Mouse (Mus musculus) kidney, postnatal 0 days (tissue): Measurements from ENCODE around the gene Gatad2b. TPM values are rescaled to one million over a fixed set of nuclear protein-coding genes. Genes with fewer than 3 reads are reported as not detected.

ENCODE experiments used
- ATAC-seq: fragments of 200-750 bp; cut with Nextera tagmentation; replicated peaks from 2 replicates; pipeline ENCODE4 v1.8.0; 2017; ENCODE audit warnings: low read depth, moderate number of reproducible peaks, moderate TSS enrichment, moderate library complexity; ENCODE audit not compliant: low FRiP score
- DNase-seq: peaks from one replicate; pipeline ENCODE4 v3.0.0-alpha.2; 2016; ENCODE audit warnings: low spot score
- H3K27ac ChIP-seq: fragments of 300-500 bp; sonication (generic); 2 replicates; pipeline ENCODE4 v1.5.1; 2014; ENCODE audit warnings: mild to moderate bottlenecking
- H3K27me3 ChIP-seq: fragments of 300-500 bp; sonication (generic); 2 replicates; pipeline ENCODE4 v1.6.1; 2014; ENCODE audit warnings: low read length, mixed read lengths; ENCODE audit not compliant: insufficient read depth
- H3K36me3 ChIP-seq: fragments of 300-500 bp; sonication (generic); 2 replicates; pipeline ENCODE4 v1.6.1; 2014; ENCODE audit warnings: low read length, mixed read lengths; ENCODE audit not compliant: insufficient read depth
- H3K4me1 ChIP-seq: fragments of 300-500 bp; sonication (generic); replicated peaks from 2 replicates; pipeline ENCODE4 v1.6.1; 2014; ENCODE audit warnings: antibody characterized with exemption, low read length, mixed read lengths; ENCODE audit not compliant: insufficient read depth
- H3K4me2 ChIP-seq: fragments of 300-500 bp; sonication (generic); 2 replicates; pipeline ENCODE4 v1.6.1; 2014; ENCODE audit warnings: mild to moderate bottlenecking, low read length, moderate library complexity, mixed read lengths
- H3K4me3 ChIP-seq: fragments of 300-500 bp; sonication (generic); replicated peaks from 2 replicates; pipeline ENCODE4 v1.5.1; 2014; ENCODE audit warnings: low read depth, low read length
- H3K9ac ChIP-seq: fragments of 300-500 bp; sonication (generic); 2 replicates; pipeline ENCODE4 v1.6.1; 2014; ENCODE audit warnings: low read depth, low read length
- H3K9me3 ChIP-seq: fragments of 300-500 bp; sonication (generic); replicated peaks from 2 replicates; pipeline ENCODE4 v1.6.1; 2016; ENCODE audit warnings: low read length, inconsistent platforms, mixed read lengths
- CTCF ChIP-seq: IDR thresholded peaks from 2 replicates; pipeline ENCODE4 v1.5.1; 2016; ENCODE audit warnings: antibody characterized with exemption, low read depth, mild to moderate bottlenecking, moderate library complexity
- WGBS: fragments of 180-500 bp; shearing (Covaris S2); extraction: QIAGEN DNeasy Blood & Tissue Kit; methylation state at CpG from one replicate; pipeline ENCODE4 v1.1.7; 2014; 5-methylcytosine and 5-hydroxymethylcytosine counted together
- polyA plus RNA-seq: library from polyadenylated mRNA; unstranded; fragments of >200 nt; fragmentation: Nextera tagmentation; extraction: Ambion mirVana; gene quantifications from 2 replicates; pipeline ENCODE4 v1.2.1, GENCODE M21; 2015

Gatad2b gene
- polyA plus RNA-seq, 1 experiment from 2014 or later = 8.1 TPM

- no peak overlapping the region for H3K9ac ChIP-seq
Measured at GRCm38 (mm10) chr3:90371857-90372256, 78.9 kb downstream of the Gatad2b start.

GRCm38 (mm10) chr3:90372817-90373216 lies 79.8 kb downstream of the Gatad2b start:
- ATAC-seq (0 out of 2 replicates have a peak, but pooled peaks have one; percentile 46), DNase-seq (no peak)
- no peak for TF ChIP-seq CTCF
- 61% methylated on average over 5 of the region's 5 CpGs for WGBS
- Histone ChIP-seq H3K27me3 (no peaks in the 10 kb centered on the region), H3K4me3 (no peak overlapping the region), H3K36me3 (no peaks in the 10 kb centered on the region), H3K9ac (no peak overlapping the region), H3K27ac (no peak overlapping the region), H3K4me2 (no peak overlapping the region), H3K9me3 (no peaks in the 10 kb centered on the region), H3K4me1 (no peaks in the 10 kb centered on the region)

More at GRCm38 (mm10) chr3:90371857-90372256, 78.9 kb downstream of the Gatad2b start:
- no peak for TF ChIP-seq CTCF
- ATAC-seq (no peak), DNase-seq (no peak)
- no peaks in the 10 kb centered on the region for H3K9me3 ChIP-seq
- no peak overlapping the region for H3K4me2 ChIP-seq
- H3K4me1 ChIP-seq = no peaks in the 10 kb centered on the region
- H3K27ac ChIP-seq = no peak overlapping the region
- H3K27me3 ChIP-seq = no peaks in the 10 kb centered on the region
- H3K4me3 ChIP-seq = no peak overlapping the region
- H3K36me3 ChIP-seq = no peaks in the 10 kb centered on the region
- WGBS = 64% methylated on average over 7 of the region's 7 CpGs

GRCm38 (mm10) chr3:90373432-90374028 lies 80.6 kb downstream of the Gatad2b start:
- Histone ChIP-seq H3K27me3 (no peaks in the 10 kb centered on the region), H3K4me3 (no peak overlapping the region), H3K27ac (no peak overlapping the region), H3K36me3 (no peaks in the 10 kb centered on the region), H3K4me1 (no peaks in the 10 kb centered on the region), H3K9ac (no peak overlapping the region), H3K4me2 (no peak overlapping the region), H3K9me3 (no peaks in the 10 kb centered on the region)
- WGBS = 26% methylated on average over 4 of the region's 4 CpGs
- peak; percentile 89 for TF ChIP-seq CTCF
- DNase-seq (peak; percentile 93), ATAC-seq (no peak)

- no peak for TF ChIP-seq CTCF
- Histone ChIP-seq H3K9ac (no peak overlapping the region), H3K9me3 (no peaks in the 10 kb centered on the region), H3K4me2 (no peak overlapping the region), H3K4me3 (no peak overlapping the region), H3K4me1 (no peaks in the 10 kb centered on the region), H3K36me3 (no peaks in the 10 kb centered on the region), H3K27ac (no peak overlapping the region), H3K27me3 (no peaks in the 10 kb centered on the region)
- ATAC-seq = 0 out of 2 replicates have a peak, but pooled peaks have one; percentile 37
- DNase-seq = no peak
- WGBS = 66% methylated on average over 4 of the region's 4 CpGs
Measured at GRCm38 (mm10) chr3:90374368-90374767, 81.4 kb downstream of the Gatad2b start.

- no peak for ATAC-seq
- no peaks in the 10 kb centered on the region for H3K9me3 ChIP-seq
- no peaks in the 10 kb centered on the region for H3K36me3 ChIP-seq
- H3K27me3 ChIP-seq = no peaks in the 10 kb centered on the region
- H3K4me3 ChIP-seq = no peak overlapping the region
- 47% methylated on average over 3 of the region's 3 CpGs for WGBS
- no peak for DNase-seq
- no peak overlapping the region for H3K27ac ChIP-seq
- no peak for TF ChIP-seq CTCF
- H3K9ac ChIP-seq = 0 out of 2 replicates have a peak overlapping the region, but pooled peaks have one; percentile 18
- no peaks in the 10 kb centered on the region for H3K4me1 ChIP-seq
- no peak overlapping the region for H3K4me2 ChIP-seq
Measured at GRCm38 (mm10) chr3:90375562-90376246, 82.7 kb downstream of the Gatad2b start.

GRCm38 (mm10) chr3:90376247-90376585 lies 83.2 kb downstream of the Gatad2b start:
- no peak overlapping the region for H3K4me2 ChIP-seq
- DNase-seq = no peak
- H3K27ac ChIP-seq = no peak overlapping the region
- ATAC-seq = peak; percentile 38; the same call in 1 of the 2 replicates
- 73% methylated on average over 1 of the region's 1 CpGs for WGBS
- no peaks in the 10 kb centered on the region for H3K9me3 ChIP-seq
- no peaks in the 10 kb centered on the region for H3K36me3 ChIP-seq
- TF ChIP-seq CTCF = no peak
- no peaks in the 10 kb centered on the region for H3K27me3 ChIP-seq
- no peak overlapping the region for H3K9ac ChIP-seq
- H3K4me3 ChIP-seq = no peak overlapping the region
- H3K4me1 ChIP-seq = no peaks in the 10 kb centered on the region
